Mouse (Mus musculus): ENCODE results near the gene 4932438H23Rik. TPM values are rescaled to one million over a fixed set of nuclear protein-coding genes. Genes with fewer than 3 reads are reported as not detected.
A peak's percentile ranks its signal among the peaks of the same experiment; 100 is the strongest.

4932438H23Rik gene
- total RNA-seq, 1 experiment from 2014 or later: not detected

GRCm38 (mm10) chr16:91015761-91016160 lies 79.2 kb downstream of the 4932438H23Rik start:
- ATAC-seq (replicated peaks; ENCODE audit: low read depth, poor library complexity, severe bottlenecking): no peak

- peak; percentile 41 for ATAC-seq (replicated peaks; ENCODE audit: low read depth, poor library complexity, severe bottlenecking)
Observed at GRCm38 (mm10) chr16:91011847-91012246, 83.1 kb downstream of the 4932438H23Rik start.

GRCm38 (mm10) chr16:91011021-91011683 lies 83.8 kb downstream of the 4932438H23Rik start, which contains the start of gene Synj1:
Synj1 (minus strand) TSS chr16:91011308.
- ATAC-seq (replicated peaks; ENCODE audit: low read depth, poor library complexity, severe bottlenecking): peak; percentile 86

- ATAC-seq (replicated peaks; ENCODE audit: low read depth, poor library complexity, severe bottlenecking): peak; percentile 6; the same call in 1 of the 2 replicates
Observed at GRCm38 (mm10) chr16:91010581-91011020, 84.3 kb downstream of the 4932438H23Rik start.

GRCm38 (mm10) chr16:91009942-91010529 lies 84.9 kb downstream of the 4932438H23Rik start:
- ATAC-seq (replicated peaks; ENCODE audit: low read depth, poor library complexity, severe bottlenecking): no peak

GRCm38 (mm10) chr16:91004915-91005538 lies 89.9 kb downstream of the 4932438H23Rik start:
- no peak for ATAC-seq (replicated peaks; ENCODE audit: low read depth, poor library complexity, severe bottlenecking)

Other genes with a start within 250 kb of the 4932438H23Rik start
- 72.0 and 100.0 TPM in 2 replicates for gene Cfap298, start 160.0 kb downstream of the 4932438H23Rik start, total RNA-seq (2017)
- 27.1 and 40.4 TPM in 2 replicates for gene Synj1, start 83.8 kb downstream of the 4932438H23Rik start, total RNA-seq (2017)
- 82.4 and 88.2 TPM in 2 replicates for gene Paxbp1, start 50.6 kb downstream of the 4932438H23Rik start, total RNA-seq (2017)
- gene Olig2, start 130.3 kb upstream of the 4932438H23Rik start, total RNA-seq (2017): not detected in 2 replicates
- gene Olig1, start 174.7 kb upstream of the 4932438H23Rik start, total RNA-seq (2017): not detected in 2 replicates